Mouse (Mus musculus) right cerebral cortex, postnatal 10 days (tissue): Measurements from ENCODE around the gene Acyp1.
A peak's percentile ranks its signal among the peaks of the same experiment; 100 is the strongest.
"Not testable (repeated sequence)": the region's sequence is repeated elsewhere in the genome, so short reads cannot be mapped to it uniquely, and the experiment has no call there.

Experiments
- DNase-seq, 2 experiments: peaks; one replicate each; pipeline ENCODE4 v3.0.0; 2021; ENCODE audit warnings: low spot score in 2 of 2

The Acyp1 gene

GRCm38 (mm10) chr12:85284331-85284730 is 3.9 kb downstream of the Acyp1 start:
- no peak for DNase-seq

DNA sequence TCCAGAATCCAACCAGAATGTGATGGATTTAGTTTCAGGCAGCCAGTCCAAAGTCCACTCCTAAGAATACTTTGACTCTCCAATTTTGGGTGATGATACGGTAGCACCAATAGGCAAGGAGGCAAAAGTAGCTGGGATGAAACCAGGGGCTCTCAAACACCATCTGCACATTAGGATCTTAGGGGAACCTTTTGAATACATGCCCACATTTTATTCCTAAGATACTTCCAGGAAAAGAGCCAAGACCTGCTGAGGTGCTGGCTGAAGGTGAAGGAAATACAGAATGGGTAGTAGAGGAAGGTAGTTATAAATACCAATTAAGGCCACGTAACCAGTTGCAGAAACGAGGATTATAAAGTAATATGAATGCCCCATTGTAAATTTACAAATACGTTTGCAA is 6.5 kb downstream of the Acyp1 start:
- DNase-seq: not testable (repeated sequence)

DNA sequence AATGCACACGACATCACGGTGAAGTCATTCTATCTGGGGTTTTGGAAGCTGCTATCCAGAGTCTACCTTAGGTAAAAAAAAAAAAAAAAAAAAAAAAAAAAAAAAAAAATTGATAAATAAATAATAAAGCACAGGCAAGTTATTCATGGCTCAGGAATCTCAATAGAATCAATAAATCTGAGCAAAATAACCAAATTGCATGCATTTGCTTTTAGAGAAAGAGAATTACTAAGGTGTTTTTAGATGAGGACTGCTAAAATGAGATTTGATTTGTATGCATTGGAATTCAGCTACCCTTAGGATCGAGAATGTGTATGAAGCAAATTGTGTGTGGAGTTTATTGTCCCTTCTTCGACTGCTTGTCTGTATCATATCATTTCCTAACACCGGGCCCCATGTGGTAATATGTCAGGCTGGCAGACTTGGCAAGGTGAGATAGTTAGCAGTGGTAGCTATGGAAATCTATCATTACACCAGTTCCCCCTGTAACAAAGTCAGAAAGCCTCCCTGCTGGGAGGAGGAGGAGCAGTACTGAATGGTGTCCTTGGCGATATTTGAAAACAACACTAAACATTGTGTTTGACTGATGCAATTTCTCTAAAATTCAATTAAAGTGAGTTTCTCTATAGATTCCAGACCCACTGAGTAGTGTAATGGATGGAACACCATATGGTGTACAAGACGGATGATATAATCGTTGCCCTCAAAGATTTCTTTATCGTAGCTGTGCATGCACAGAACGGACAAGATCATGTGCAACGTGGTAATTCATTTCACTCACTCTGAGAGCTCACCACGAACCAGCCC is 7.2 kb downstream of the Acyp1 start:
- DNase-seq: no peak

DNA sequence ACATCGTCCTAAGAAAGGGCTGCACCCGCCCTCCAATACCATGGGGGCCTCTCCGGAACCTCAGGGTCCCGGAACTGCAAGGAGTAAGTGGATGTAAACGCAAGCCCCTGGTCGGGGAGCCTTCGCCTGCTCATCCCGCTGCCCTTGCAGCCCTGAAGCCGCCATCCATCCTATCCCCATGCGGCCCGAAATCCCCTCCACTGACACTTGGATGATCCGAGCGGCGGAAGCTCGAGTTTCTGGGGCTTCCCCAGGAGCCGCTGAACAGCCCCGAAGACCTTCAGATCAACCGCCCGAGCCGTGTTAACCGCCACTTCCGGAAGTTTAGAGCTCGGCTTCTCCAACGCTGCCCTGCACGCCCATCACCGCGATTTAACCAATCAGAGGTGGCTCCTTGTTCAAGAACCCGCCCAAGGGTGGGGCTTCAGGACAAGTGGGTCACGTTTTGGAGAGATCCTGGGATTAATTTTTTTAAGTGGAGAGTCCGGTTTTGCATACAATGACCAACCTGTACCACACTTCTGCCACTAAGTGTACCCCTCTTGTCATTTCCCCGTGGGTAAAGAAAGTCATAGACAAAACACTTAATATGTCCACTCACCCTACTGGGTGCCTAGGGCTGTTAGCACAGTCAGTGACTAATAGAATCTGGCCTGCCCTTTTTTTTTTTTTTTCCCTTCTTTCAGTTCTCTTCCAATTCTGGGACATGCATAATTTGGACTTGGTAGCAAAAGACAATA is 8.0 kb downstream of the Acyp1 start:
- peak; percentile 97 for DNase-seq

DNA sequence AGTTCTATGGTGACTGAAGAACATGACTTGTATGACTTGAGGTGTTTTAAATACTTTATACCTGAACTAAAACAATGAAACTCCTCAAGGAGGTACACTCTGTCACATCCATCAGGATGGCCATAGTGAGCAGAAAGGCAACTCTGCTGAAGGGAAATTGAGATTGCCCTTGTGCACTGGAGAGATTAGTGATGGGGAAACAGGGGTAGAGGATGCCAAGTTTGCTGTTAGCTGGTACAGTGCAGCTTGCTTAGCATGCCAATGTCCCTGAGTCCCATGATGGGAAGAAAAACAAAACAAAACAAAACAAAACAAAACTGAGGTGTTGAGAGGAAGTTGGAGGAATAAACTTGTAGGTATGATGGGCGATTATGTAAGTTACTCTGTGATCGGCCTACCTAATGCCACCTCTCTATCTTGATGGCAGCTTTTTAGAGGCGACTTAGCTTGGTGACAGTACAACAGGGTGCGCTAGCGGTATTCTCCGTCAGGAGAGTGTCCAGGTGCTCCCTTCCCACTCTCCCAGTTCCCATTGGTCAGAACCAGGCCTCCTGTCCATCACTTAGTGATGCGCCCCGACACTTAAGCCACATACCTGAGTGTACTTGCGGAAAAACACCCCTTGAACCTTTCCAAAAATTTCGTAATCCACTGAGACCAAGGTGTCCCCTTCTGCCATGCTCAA is 8.7 kb downstream of the Acyp1 start:
- DNase-seq: no peak

- no peak for DNase-seq
These were observed 9.3 kb downstream of the Acyp1 start for GRCm38 (mm10) chr12:85278919-85279318.

- no peak for DNase-seq
These were observed 12.0 kb downstream of the Acyp1 start for GRCm38 (mm10) chr12:85276273-85276672.

DNA sequence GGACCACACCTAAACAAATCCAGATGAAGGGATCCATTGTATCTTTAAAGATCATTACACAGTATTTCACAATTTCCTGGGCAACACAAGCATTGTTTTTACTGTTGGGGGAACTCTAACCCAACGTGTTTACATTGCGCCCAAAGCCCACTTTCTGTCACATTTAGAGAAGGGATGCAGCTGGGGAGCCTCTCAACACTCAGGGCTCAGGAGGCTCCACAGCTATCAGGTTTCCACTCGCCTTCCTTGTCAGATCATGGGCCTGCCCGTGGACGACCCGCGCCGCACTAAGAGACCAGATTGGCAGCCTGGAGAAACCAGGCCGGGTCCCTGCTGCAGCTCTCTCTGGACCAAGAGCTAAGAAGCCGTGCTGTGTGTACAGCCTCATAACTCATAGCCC is 14.7 kb downstream of the Acyp1 start:
- no peak for DNase-seq

- DNase-seq: no peak
These were observed 16.4 kb downstream of the Acyp1 start for GRCm38 (mm10) chr12:85271843-85272206.

DNA sequence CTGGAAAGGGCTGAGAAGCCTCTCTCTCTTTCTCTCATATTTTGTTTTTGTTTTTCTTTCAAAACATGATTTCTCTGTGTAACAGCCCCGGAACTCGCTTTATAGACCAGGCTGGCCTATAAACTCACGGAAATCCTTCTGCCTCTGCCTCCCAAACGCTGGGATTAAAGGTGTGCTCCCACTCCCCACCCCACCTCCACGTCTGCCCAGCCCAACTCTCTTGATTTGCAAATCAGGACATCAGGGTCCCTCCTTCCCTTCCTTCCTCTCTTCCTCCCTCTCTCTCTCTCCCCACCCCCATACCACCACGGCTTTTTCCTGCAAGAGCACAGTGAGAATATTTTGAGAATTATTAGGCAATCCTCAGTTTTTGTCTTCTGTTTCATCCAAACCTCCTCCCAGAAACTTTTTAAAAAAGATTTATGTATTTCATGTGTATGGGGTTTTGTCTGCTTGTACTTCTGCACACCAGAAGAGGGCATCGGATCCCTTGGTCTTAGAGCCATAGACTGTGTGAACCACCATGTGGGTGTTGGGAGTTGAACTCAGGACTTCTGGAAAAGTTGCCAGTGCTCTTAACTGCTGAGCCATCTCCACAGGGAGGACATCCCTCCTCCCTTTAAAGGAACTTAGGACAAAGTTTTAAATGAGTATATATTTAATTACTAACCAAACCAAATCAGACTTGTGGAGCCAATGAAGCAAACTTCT is 17.0 kb downstream of the Acyp1 start:
- DNase-seq: no peak

DNA sequence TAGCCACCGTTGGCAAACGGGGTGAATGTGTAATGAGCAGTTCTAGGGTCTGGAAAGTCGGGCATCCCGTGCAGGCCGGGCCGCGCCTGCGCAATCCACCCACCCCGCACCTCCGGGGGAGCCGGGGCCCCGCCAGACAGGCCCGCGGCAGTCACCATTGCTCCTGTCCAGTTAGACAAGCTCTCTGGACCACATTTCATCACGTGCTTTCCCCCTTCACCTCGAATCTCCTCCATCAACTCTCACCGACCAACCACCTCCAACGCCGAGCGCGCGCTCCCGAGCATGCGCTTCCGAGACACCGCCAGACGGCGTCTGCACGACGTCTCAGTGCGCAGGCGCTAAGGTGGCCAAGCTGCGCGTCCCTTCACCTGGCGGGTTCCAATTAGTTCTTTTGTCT is 17.9 kb downstream of the Acyp1 start, which contains the start of gene Mlh3:
TSS of gene Mlh3 (minus strand) at position 281 of the 400 bp plus-strand sequence.
- DNase-seq: peak; percentile 90

- no peak for DNase-seq
These were observed 18.4 kb downstream of the Acyp1 start for GRCm38 (mm10) chr12:85269821-85270220.

GRCm38 (mm10) chr12:85266248-85266647 is 22.0 kb downstream of the Acyp1 start:
- DNase-seq: no peak

DNA sequence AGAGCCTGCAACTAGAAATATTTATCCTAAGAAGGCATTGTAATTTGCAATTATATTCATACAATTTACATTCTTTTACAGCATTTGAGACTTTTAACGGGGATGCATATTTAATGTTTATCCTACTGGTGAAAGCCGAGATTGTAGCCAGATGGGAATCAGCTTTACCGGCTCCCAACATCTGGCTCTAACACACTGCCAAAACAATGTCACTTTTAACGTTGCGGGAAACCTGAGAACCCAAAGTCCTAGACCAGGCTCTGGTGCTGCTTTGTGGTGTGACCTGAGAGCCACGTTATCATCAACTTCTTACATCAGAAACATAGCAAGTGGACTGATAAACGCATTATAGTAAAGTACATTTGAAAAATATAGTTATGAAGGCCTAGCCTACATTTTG is 23.3 kb downstream of the Acyp1 start:
- DNase-seq: no peak

- no peak for DNase-seq
These were observed 23.7 kb downstream of the Acyp1 start for GRCm38 (mm10) chr12:85264531-85264930.

DNA sequence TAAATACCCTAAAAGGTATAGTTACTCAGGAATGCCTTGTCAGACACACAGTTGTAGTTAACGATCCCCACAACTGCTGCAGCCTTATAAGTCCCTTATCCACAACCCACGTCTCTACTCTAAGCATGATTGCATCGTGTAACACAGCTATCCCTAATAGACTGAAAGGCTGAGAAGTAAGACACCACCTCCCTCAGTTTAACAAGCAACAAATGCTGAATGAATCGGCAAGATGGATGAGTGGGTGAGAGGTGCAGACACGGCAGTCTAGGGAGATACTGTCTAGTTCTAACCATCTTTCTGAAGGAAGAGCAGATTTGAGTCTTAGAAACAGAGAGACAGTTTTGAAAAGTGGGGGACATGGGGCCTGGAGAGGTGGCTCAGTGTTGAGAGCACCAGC is 25.0 kb downstream of the Acyp1 start:
- DNase-seq: no peak

- DNase-seq: no peak
These were observed 25.7 kb downstream of the Acyp1 start for GRCm38 (mm10) chr12:85262489-85262888.

DNA sequence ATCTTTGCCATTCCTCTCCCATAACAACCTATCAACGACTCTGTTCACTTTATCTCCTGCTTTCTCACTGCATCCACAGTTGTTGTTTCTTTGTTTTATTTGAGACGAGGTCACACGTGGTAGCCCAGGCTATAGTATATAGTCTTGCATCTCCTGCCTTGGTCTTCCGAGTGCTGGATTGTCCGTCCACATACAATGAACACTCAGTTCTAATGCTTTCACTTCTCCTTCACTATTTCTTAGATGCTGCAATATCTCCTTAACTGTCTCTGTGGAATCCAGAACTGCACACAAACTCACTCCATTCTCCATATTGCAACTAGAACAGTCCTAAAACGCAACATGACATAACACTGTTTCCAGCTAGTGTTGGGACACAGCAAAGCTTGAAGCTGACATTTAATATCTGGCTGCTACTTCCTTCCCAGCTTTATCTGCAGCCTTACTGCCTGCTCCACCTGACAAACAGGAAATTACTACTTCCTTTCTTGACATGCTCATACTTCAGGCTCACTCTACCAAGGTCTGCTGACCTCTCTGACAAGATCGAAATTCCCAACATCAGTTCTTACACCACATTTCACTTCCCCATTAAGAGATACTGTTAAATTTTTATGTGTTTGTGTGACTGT is 31.1 kb downstream of the Acyp1 start:
- DNase-seq: no peak

GRCm38 (mm10) chr12:85256074-85256751 is 32.0 kb downstream of the Acyp1 start:
- no peak for DNase-seq

- DNase-seq: no peak
These were observed 36.2 kb downstream of the Acyp1 start for GRCm38 (mm10) chr12:85252083-85252482.

DNA sequence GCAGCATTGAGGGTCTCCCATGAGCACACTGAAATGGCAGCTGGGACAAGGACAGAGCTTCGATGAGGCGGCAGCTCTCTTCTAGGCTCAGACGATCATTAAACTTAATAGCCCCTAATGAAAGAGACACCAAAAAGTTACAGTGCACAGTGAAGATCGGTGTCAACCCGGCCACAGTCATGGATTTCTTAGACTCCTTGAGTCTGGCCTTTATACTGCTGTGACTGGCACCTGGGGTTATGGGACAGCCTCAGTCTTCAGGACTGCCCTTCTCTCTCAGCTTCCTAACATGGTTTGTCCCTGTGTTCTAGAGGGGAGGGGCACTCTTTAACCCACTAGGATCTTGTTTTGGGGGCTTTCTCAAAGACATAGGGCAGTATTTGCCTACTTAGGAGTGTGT is 50.7 kb downstream of the Acyp1 start:
- DNase-seq: no peak
